Mouse (Mus musculus): Measurements from ENCODE around the gene Gm17949. TPM values are rescaled to one million over a fixed set of nuclear protein-coding genes. Genes with fewer than 3 reads are reported as not detected.

Gene Gm17949
- polyA plus RNA-seq, 1 experiment from 2014 or later = 0.27 TPM

- no peak overlapping the region for H3K27ac ChIP-seq (ENCODE audit: low read depth, low read length)
- no peaks in the 10 kb centered on the region for H3K9me3 ChIP-seq (ENCODE audit: control insufficient read depth, low read length)
- no peak overlapping the region for H3K4me2 ChIP-seq (ENCODE audit: low read depth, low read length, severe bottlenecking)
- peaks cover 5% of the 10 kb centered on the region for H3K36me3 ChIP-seq (ENCODE audit: control insufficient read depth, insufficient read depth, low read length)
- H3K9ac ChIP-seq (ENCODE audit: low read length) = no peak overlapping the region
- 92% methylated on average over 9 of the region's 9 CpGs for WGBS
- H3K4me3 ChIP-seq (ENCODE audit: low read depth, low read length) = no peak overlapping the region
- no peak for ATAC-seq (replicated peaks; ENCODE audit: low FRiP score)
- DNase-seq (ENCODE audit: low spot score) = no peak
- peaks cover 6% of the 10 kb centered on the region; the same call in 1 of the 2 replicates for H3K4me1 ChIP-seq (replicated peaks; ENCODE audit: control insufficient read depth, insufficient read depth, low read length)
- no peaks in the 10 kb centered on the region for H3K27me3 ChIP-seq (ENCODE audit: control insufficient read depth, insufficient read depth, low read length)
Measured at GRCm38 (mm10) chr17:56999414-56999813, 11.9 kb upstream of the Gm17949 start.

GRCm38 (mm10) chr17:56999968-57000609 lies 11.2 kb upstream of the Gm17949 start, which contains the start of gene Pspn:
Gene Pspn, minus strand, starts transcription at chr17:57000018.
- Histone ChIP-seq H3K27me3 (ENCODE audit: control insufficient read depth, insufficient read depth, low read length) (no peaks in the 10 kb centered on the region), H3K27ac (ENCODE audit: low read depth, low read length) (no peak within 1 kb of the TSS), H3K4me2 (ENCODE audit: low read depth, low read length, severe bottlenecking) (no peak within 1 kb of the TSS), H3K9ac (ENCODE audit: low read length) (no peak within 1 kb of the TSS), H3K9me3 (ENCODE audit: control insufficient read depth, low read length) (no peaks in the 10 kb centered on the region), H3K36me3 (ENCODE audit: control insufficient read depth, insufficient read depth, low read length) (peaks cover 6% of the 10 kb centered on the region), H3K4me1 (replicated peaks; ENCODE audit: control insufficient read depth, insufficient read depth, low read length) (peaks cover 6% of the 10 kb centered on the region; the same call in 1 of the 2 replicates), H3K4me3 (ENCODE audit: low read depth, low read length) (no peak within 1 kb of the TSS)
- WGBS = 90% methylated on average over 9 of the region's 9 CpGs
- DNase-seq (ENCODE audit: low spot score) = no peak
- ATAC-seq (replicated peaks; ENCODE audit: low FRiP score) = no peak

GRCm38 (mm10) chr17:57001228-57001627 lies 10.0 kb upstream of the Gm17949 start:
- H3K9me3 ChIP-seq (ENCODE audit: control insufficient read depth, low read length) = no peaks in the 10 kb centered on the region
- H3K4me1 ChIP-seq (replicated peaks; ENCODE audit: control insufficient read depth, insufficient read depth, low read length) = peaks cover 6% of the 10 kb centered on the region; the same call in 1 of the 2 replicates
- H3K4me3 ChIP-seq (ENCODE audit: low read depth, low read length) = no peak overlapping the region
- H3K9ac ChIP-seq (ENCODE audit: low read length) = no peak overlapping the region
- 84% methylated on average over 8 of the region's 8 CpGs for WGBS
- H3K4me2 ChIP-seq (ENCODE audit: low read depth, low read length, severe bottlenecking) = no peak overlapping the region
- no peaks in the 10 kb centered on the region for H3K27me3 ChIP-seq (ENCODE audit: control insufficient read depth, insufficient read depth, low read length)
- peaks cover 3% of the 10 kb centered on the region; the same call in 1 of the 2 replicates for H3K36me3 ChIP-seq (ENCODE audit: control insufficient read depth, insufficient read depth, low read length)
- DNase-seq (ENCODE audit: low spot score) = no peak
- H3K27ac ChIP-seq (ENCODE audit: low read depth, low read length) = no peak overlapping the region
- ATAC-seq (replicated peaks; ENCODE audit: low FRiP score) = no peak

GRCm38 (mm10) chr17:57003994-57004393 lies 7.3 kb upstream of the Gm17949 start:
- Histone ChIP-seq H3K9ac (ENCODE audit: low read length) (no peak overlapping the region), H3K4me1 (replicated peaks; ENCODE audit: control insufficient read depth, insufficient read depth, low read length) (no peaks in the 10 kb centered on the region), H3K4me3 (ENCODE audit: low read depth, low read length) (no peak overlapping the region), H3K27ac (ENCODE audit: low read depth, low read length) (no peak overlapping the region), H3K36me3 (ENCODE audit: control insufficient read depth, insufficient read depth, low read length) (peaks cover 9% of the 10 kb centered on the region; the same call in 1 of the 2 replicates), H3K9me3 (ENCODE audit: control insufficient read depth, low read length) (no peaks in the 10 kb centered on the region), H3K4me2 (ENCODE audit: low read depth, low read length, severe bottlenecking) (no peak overlapping the region), H3K27me3 (ENCODE audit: control insufficient read depth, insufficient read depth, low read length) (no peaks in the 10 kb centered on the region)
- no peak for ATAC-seq (replicated peaks; ENCODE audit: low FRiP score)
- no peak for DNase-seq (ENCODE audit: low spot score)
- 92% methylated on average over 7 of the region's 7 CpGs for WGBS

GRCm38 (mm10) chr17:57007137-57007905 lies 3.9 kb upstream of the Gm17949 start:
- Histone ChIP-seq H3K4me2 (ENCODE audit: low read depth, low read length, severe bottlenecking) (peak overlapping the region; percentile 8; the same call in 1 of the 2 replicates), H3K9ac (ENCODE audit: low read length) (no peak overlapping the region), H3K27ac (ENCODE audit: low read depth, low read length) (no peak overlapping the region), H3K9me3 (ENCODE audit: control insufficient read depth, low read length) (no peaks in the 10 kb centered on the region), H3K4me1 (replicated peaks; ENCODE audit: control insufficient read depth, insufficient read depth, low read length) (peaks cover 10% of the 10 kb centered on the region), H3K4me3 (ENCODE audit: low read depth, low read length) (no peak overlapping the region), H3K27me3 (ENCODE audit: control insufficient read depth, insufficient read depth, low read length) (no peaks in the 10 kb centered on the region), H3K36me3 (ENCODE audit: control insufficient read depth, insufficient read depth, low read length) (peaks cover 9% of the 10 kb centered on the region; the same call in 1 of the 2 replicates)
- DNase-seq (ENCODE audit: low spot score) = no peak
- no peak for ATAC-seq (replicated peaks; ENCODE audit: low FRiP score)
- WGBS = 92% methylated on average over 13 of the region's 13 CpGs

GRCm38 (mm10) chr17:57010911-57011235 lies 396 bp upstream of the Gm17949 start:
- peak; percentile 47 for ATAC-seq (replicated peaks; ENCODE audit: low FRiP score)
- Histone ChIP-seq H3K36me3 (ENCODE audit: control insufficient read depth, insufficient read depth, low read length) (peaks cover 6% of the 10 kb centered on the region; the same call in 1 of the 2 replicates), H3K27ac (ENCODE audit: low read depth, low read length) (peak overlapping the region; percentile 46; the same call in 1 of the 2 replicates), H3K9me3 (ENCODE audit: control insufficient read depth, low read length) (no peaks in the 10 kb centered on the region), H3K4me3 (ENCODE audit: low read depth, low read length) (peak overlapping the region; percentile 76), H3K27me3 (ENCODE audit: control insufficient read depth, insufficient read depth, low read length) (no peaks in the 10 kb centered on the region), H3K4me2 (ENCODE audit: low read depth, low read length, severe bottlenecking) (peak overlapping the region; percentile 77), H3K4me1 (replicated peaks; ENCODE audit: control insufficient read depth, insufficient read depth, low read length) (peaks cover 11% of the 10 kb centered on the region), H3K9ac (ENCODE audit: low read length) (peak overlapping the region; percentile 80)
- no peak for DNase-seq (ENCODE audit: low spot score)
- WGBS = under 1% methylated on average over 19 of the region's 19 CpGs

GRCm38 (mm10) chr17:57012245-57012795 lies 1.1 kb downstream of the Gm17949 start:
- Histone ChIP-seq H3K4me3 (ENCODE audit: low read depth, low read length) (peak overlapping the region; percentile 76), H3K27ac (ENCODE audit: low read depth, low read length) (no peak overlapping the region; the same call in 1 of the 2 replicates), H3K4me2 (ENCODE audit: low read depth, low read length, severe bottlenecking) (peak overlapping the region; percentile 78), H3K9ac (ENCODE audit: low read length) (peak overlapping the region; percentile 78; the same call in 1 of the 2 replicates), H3K27me3 (ENCODE audit: control insufficient read depth, insufficient read depth, low read length) (no peaks in the 10 kb centered on the region), H3K36me3 (ENCODE audit: control insufficient read depth, insufficient read depth, low read length) (peaks cover 3% of the 10 kb centered on the region; the same call in 1 of the 2 replicates), H3K4me1 (replicated peaks; ENCODE audit: control insufficient read depth, insufficient read depth, low read length) (peaks cover 11% of the 10 kb centered on the region), H3K9me3 (ENCODE audit: control insufficient read depth, low read length) (no peaks in the 10 kb centered on the region)
- 0 out of 2 replicates have a peak, but pooled peaks have one; percentile 0 for ATAC-seq (replicated peaks; ENCODE audit: low FRiP score)
- no peak for DNase-seq (ENCODE audit: low spot score)
- 75% methylated on average over 13 of the region's 13 CpGs for WGBS

GRCm38 (mm10) chr17:57019693-57020092 lies 8.4 kb downstream of the Gm17949 start:
- H3K4me2 ChIP-seq (ENCODE audit: low read depth, low read length, severe bottlenecking) = no peak overlapping the region
- 83% methylated on average over 2 of the region's 2 CpGs for WGBS
- DNase-seq (ENCODE audit: low spot score) (no peak), ATAC-seq (replicated peaks; ENCODE audit: low FRiP score) (no peak)
- no peaks in the 10 kb centered on the region for H3K27me3 ChIP-seq (ENCODE audit: control insufficient read depth, insufficient read depth, low read length)
- H3K9ac ChIP-seq (ENCODE audit: low read length) = no peak overlapping the region
- H3K4me1 ChIP-seq (replicated peaks; ENCODE audit: control insufficient read depth, insufficient read depth, low read length) = no peaks in the 10 kb centered on the region
- no peak overlapping the region for H3K27ac ChIP-seq (ENCODE audit: low read depth, low read length)
- H3K36me3 ChIP-seq (ENCODE audit: control insufficient read depth, insufficient read depth, low read length) = peaks cover 18% of the 10 kb centered on the region
- no peak overlapping the region for H3K4me3 ChIP-seq (ENCODE audit: low read depth, low read length)
- no peaks in the 10 kb centered on the region for H3K9me3 ChIP-seq (ENCODE audit: control insufficient read depth, low read length)
